In genomic region chr5:97582509-97582908, GRCm38 (mm10) we compare ENCODE assay signal across 18 mouse cellular contexts.
DNase-seq lines count a peak whose midpoint lies in the region; ATAC-seq and TF ChIP-seq lines count a peak whose summit lies in the region.
"Had no signal": no experiment of that assay in that cellular context is flagged by ENCODE, and none has a peak within 500 bp of the region (broad histone marks: within the 10 kb centered on the region; RNA-seq: fewer than 3 reads in every experiment).

No protein-coding gene starts in this region.

- 0 out of 2 replicates have a peak, but pooled peaks cover 2% of the 10 kb centered on the region for H3K4me1 ChIP-seq in forebrain, embryonic 15.5 days
- H3K4me1 ChIP-seq in forebrain, embryonic 10.5 days, result no peaks in the 10 kb centered on the region
- no peaks in the 10 kb centered on the region for H3K4me1 ChIP-seq in hindbrain, embryonic 16.5 days (ENCODE audit: control insufficient read depth, insufficient read depth, low read depth, low read length)
- H3K4me1 ChIP-seq in hindbrain, embryonic 10.5 days (replicated peaks), result no peaks in the 10 kb centered on the region
- H3K4me1 ChIP-seq in neural tube, embryonic 14.5 days (ENCODE audit: control insufficient read depth, insufficient read depth, low read length), result no peaks in the 10 kb centered on the region
- H3K4me1 ChIP-seq: embryonic facial prominence, embryonic 10.5 days; heart, embryonic 13.5 days had no signal

- H3K4me2 ChIP-seq in forebrain, embryonic 15.5 days (replicated peaks), result no peak overlapping the region
- no peak overlapping the region for H3K4me2 ChIP-seq in hindbrain, embryonic 16.5 days (ENCODE audit: low read length)
- H3K4me2 ChIP-seq in neural tube, embryonic 14.5 days (ENCODE audit: low read depth, low read length), result no peak overlapping the region
- H3K4me2 ChIP-seq: heart, embryonic 13.5 days had no signal

- no peak for TF ChIP-seq CTCF in brain, embryonic 14.5 days (IDR thresholded peaks at IDR 0.05; ENCODE audit: borderline replicate concordance, extremely low read depth, insufficient read depth, insufficient read length)

- H3K27me3 ChIP-seq in forebrain, embryonic 15.5 days, result peaks cover 6% of the 10 kb centered on the region; the same call in 1 of the 2 replicates
- H3K27me3 ChIP-seq in forebrain, embryonic 10.5 days (ENCODE audit: poor library complexity, severe bottlenecking), result no peaks in the 10 kb centered on the region
- no peaks in the 10 kb centered on the region for H3K27me3 ChIP-seq in hindbrain, embryonic 16.5 days (replicated peaks; ENCODE audit: control insufficient read depth, insufficient read depth, low read length)
- no peaks in the 10 kb centered on the region for H3K27me3 ChIP-seq in hindbrain, embryonic 10.5 days (ENCODE audit: insufficient read depth, poor library complexity, severe bottlenecking)
- no peaks in the 10 kb centered on the region for H3K27me3 ChIP-seq in neural tube, embryonic 14.5 days (ENCODE audit: control insufficient read depth, insufficient read depth, low read length)
- H3K27me3 ChIP-seq: heart, embryonic 13.5 days had no signal

- H3K4me3 ChIP-seq in forebrain, embryonic 15.5 days, result no peak overlapping the region
- no peak overlapping the region for H3K4me3 ChIP-seq in forebrain, embryonic 10.5 days
- H3K4me3 ChIP-seq in hindbrain, embryonic 16.5 days (ENCODE audit: low read length), result no peak overlapping the region
- H3K4me3 ChIP-seq in hindbrain, embryonic 10.5 days, result no peak overlapping the region
- no peak overlapping the region for H3K4me3 ChIP-seq in neural tube, embryonic 14.5 days (ENCODE audit: low read depth, low read length)
- H3K4me3 ChIP-seq: embryonic facial prominence, embryonic 10.5 days; heart, embryonic 13.5 days had no signal

- H3K9me3 ChIP-seq in forebrain, embryonic 15.5 days, result no peaks in the 10 kb centered on the region
- no peaks in the 10 kb centered on the region for H3K9me3 ChIP-seq in forebrain, embryonic 10.5 days
- no peaks in the 10 kb centered on the region for H3K9me3 ChIP-seq in hindbrain, embryonic 16.5 days (ENCODE audit: control insufficient read depth, low read length)
- no peaks in the 10 kb centered on the region for H3K9me3 ChIP-seq in hindbrain, embryonic 10.5 days
- no peaks in the 10 kb centered on the region for H3K9me3 ChIP-seq in neural tube, embryonic 14.5 days (ENCODE audit: control insufficient read depth, low read length)
- H3K9me3 ChIP-seq: embryonic facial prominence, embryonic 10.5 days; heart, embryonic 13.5 days had no signal

- DNase-seq in forebrain, embryonic 10.5 days (ENCODE audit: extremely low spot score, low spot score), result no peak
- DNase-seq in hindbrain, embryonic 10.5 days (ENCODE audit: low spot score), result no peak
- peak; percentile 88 for DNase-seq in brain, embryonic 14.5 days (ENCODE audit: low read depth)
- DNase-seq in frontal cortex, postnatal 25 days (ENCODE audit: low spot score in 2 of 2), result no peak
- DNase-seq: adrenal gland, adult 2 months; adrenal gland, postnatal 25 days; cerebellum, adult 2 months; cerebellum, postnatal 10 days; gastrocnemius, postnatal 36 days; heart, adult 11 months; heart, postnatal 36 days; kidney, adult 2 months had no signal

- no peaks in the 10 kb centered on the region for H3K36me3 ChIP-seq in forebrain, embryonic 15.5 days
- H3K36me3 ChIP-seq in forebrain, embryonic 10.5 days (replicated peaks), result no peaks in the 10 kb centered on the region
- H3K36me3 ChIP-seq in hindbrain, embryonic 16.5 days (ENCODE audit: control insufficient read depth, insufficient read depth, low read length), result no peaks in the 10 kb centered on the region
- H3K36me3 ChIP-seq in hindbrain, embryonic 10.5 days, result no peaks in the 10 kb centered on the region
- no peaks in the 10 kb centered on the region for H3K36me3 ChIP-seq in neural tube, embryonic 14.5 days (ENCODE audit: control insufficient read depth, insufficient read depth, low read length)
- H3K36me3 ChIP-seq: embryonic facial prominence, embryonic 10.5 days; heart, embryonic 13.5 days had no signal

- ATAC-seq in forebrain, embryonic 15.5 days (replicated peaks), result peak; percentile 60; the same call in 1 of the 2 replicates
- ATAC-seq in hindbrain, embryonic 16.5 days, result peak; percentile 42; the same call in 1 of the 2 replicates
- ATAC-seq in neural tube, embryonic 14.5 days (ENCODE audit: low read depth), result peak; percentile 92
- ATAC-seq: intestine, embryonic 16.5 days had no signal

- WGBS in forebrain, embryonic 15.5 days, result 19% methylated on average over 2 of the region's 2 CpGs
- WGBS in forebrain, embryonic 10.5 days, result 98% methylated on average over 2 of the region's 2 CpGs
- 40% methylated on average over 2 of the region's 2 CpGs for whole genome bisulfite sequencing in hindbrain, embryonic 16.5 days
- 88% methylated on average over 2 of the region's 2 CpGs for WGBS in hindbrain, embryonic 10.5 days
- 40% methylated on average over 2 of the region's 2 CpGs for WGBS in neural tube, embryonic 14.5 days

- H3K9ac ChIP-seq in forebrain, embryonic 15.5 days (replicated peaks), result no peak overlapping the region
- no peak overlapping the region for H3K9ac ChIP-seq in hindbrain, embryonic 16.5 days (ENCODE audit: low read depth, low read length)
- no peak overlapping the region for H3K9ac ChIP-seq in neural tube, embryonic 14.5 days (replicated peaks; ENCODE audit: low read depth, low read length)
- H3K9ac ChIP-seq: heart, embryonic 13.5 days had no signal

- no peak for TF ChIP-seq POLR2A in brain, embryonic 14.5 days (IDR thresholded peaks at IDR 0.05; ENCODE audit: borderline replicate concordance, extremely low read depth, insufficient read depth, insufficient read length, poor library complexity, severe bottlenecking)

- no peak overlapping the region for H3K27ac ChIP-seq in forebrain, embryonic 15.5 days (replicated peaks)
- H3K27ac ChIP-seq in forebrain, embryonic 10.5 days, result no peak overlapping the region
- H3K27ac ChIP-seq in hindbrain, embryonic 16.5 days (ENCODE audit: low read depth, low read length), result no peak overlapping the region
- no peak overlapping the region for H3K27ac ChIP-seq in hindbrain, embryonic 10.5 days
- H3K27ac ChIP-seq in neural tube, embryonic 14.5 days (ENCODE audit: low read depth, low read length), result no peak overlapping the region
- H3K27ac ChIP-seq: embryonic facial prominence, embryonic 10.5 days; heart, embryonic 13.5 days had no signal

Comparison
In these comparisons a context has a peak if more than half of its experiments do, and no peak if none do; other contexts are left out.
1. ATAC-seq: peak in every context shown above with its lines; median percentile 92 in neural tube, embryonic 14.5 days; 60 in forebrain, embryonic 15.5 days; 42 in hindbrain, embryonic 16.5 days.